Mouse (Mus musculus): ENCODE data around the gene M1ap. TPM values are rescaled to one million over a fixed set of nuclear protein-coding genes. Genes with fewer than 3 reads are reported as not detected.

Gene M1ap
- total and polyA plus RNA-seq, 3 experiments: 2.4 to 6.4 (median 3.9) TPM

DNA sequence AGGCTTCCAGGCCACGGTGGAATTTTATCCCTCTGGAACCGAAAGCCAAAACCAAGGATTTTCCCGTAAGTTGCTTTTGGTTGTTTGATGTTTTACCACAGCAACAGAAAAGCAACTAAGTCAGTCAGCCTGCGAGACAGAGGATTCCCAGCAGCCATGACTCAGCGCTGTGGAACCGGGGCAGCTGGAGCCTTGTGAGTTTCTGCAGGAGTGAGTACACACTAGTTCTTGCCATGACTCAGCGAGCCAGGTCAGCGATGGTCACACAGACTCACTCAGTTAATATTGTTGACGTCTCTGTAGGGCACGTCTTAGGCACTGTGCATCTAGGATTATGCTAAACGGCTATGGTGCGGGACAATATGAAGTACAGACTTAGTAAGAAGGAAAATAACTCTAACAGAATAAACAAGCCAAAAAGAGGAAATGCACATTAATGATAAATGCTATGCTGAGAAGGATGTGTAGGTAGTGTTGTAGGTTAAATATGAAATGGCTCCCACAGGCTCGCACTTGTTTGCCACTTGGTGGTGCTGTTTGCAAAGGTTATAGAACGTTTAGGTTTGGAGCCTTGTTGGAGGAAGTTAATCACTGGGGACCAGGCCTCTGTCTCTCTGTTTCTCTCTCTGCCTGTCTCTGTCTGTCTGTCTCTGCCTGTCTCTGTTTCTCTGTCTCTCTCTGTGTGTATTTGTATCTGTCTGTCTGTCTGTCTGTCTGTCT lies 37.4 kb upstream of the M1ap start:
- Histone ChIP-seq H3K27me3 (replicated peaks) (no peaks in the 10 kb centered on the region), H3K4me3 (replicated peaks in 1 of 3; ENCODE audit: low read depth in 2 of 3, low read length in 2 of 3, poor library complexity in 1 of 3) (no peak overlapping the region), H3K9ac (ENCODE audit: insufficient read depth, low read depth) (no peak overlapping the region), H3K27ac (ENCODE audit: insufficient read depth, low read depth) (no peak overlapping the region), H3K4me1 (ENCODE audit: control insufficient read depth in 1 of 2, insufficient read depth in 2 of 2) (peaks cover 6 to 21% of the 10 kb centered on the region in 2 experiments; a peak in 3 of 4 replicates), H3K36me3 (replicated peaks in 1 of 2; ENCODE audit: control insufficient read depth in 1 of 2, insufficient read depth in 1 of 2, low read length in 1 of 2) (no peaks in the 10 kb centered on the region), H3K4me2 (ENCODE audit: insufficient read depth, low read depth, poor library complexity, severe bottlenecking) (no peak overlapping the region), H3K9me3 (replicated peaks; ENCODE audit: low read length) (no peaks in the 10 kb centered on the region), H3K79me2 (replicated peaks; ENCODE audit: control insufficient read depth, extremely low read depth, insufficient read depth, poor library complexity, severe bottlenecking) (no peaks in the 10 kb centered on the region)
- peak; percentile 72 for DNase-seq (ENCODE audit: extremely low read depth)
- dilution Hi-C loops (cut with MboI; ENCODE audit: extremely low pct_ligation_motif_present, extremely low pct_unique_long_range_greater_than_20kb, low sequenced_read_pairs) (no loop called here), in situ Hi-C loops (cut with MboI; ENCODE audit: low pct_ligation_motif_present, low pct_unique_long_range_greater_than_20kb, low sequenced_read_pairs) (no loop called here)
- peak; percentile 78 for TF ChIP-seq RAD21 (IDR thresholded peaks at IDR 0.05; ENCODE audit: low read depth, low read length)
- peak; percentile 74 for TF ChIP-seq SMC3 (IDR thresholded peaks at IDR 0.05; ENCODE audit: low read depth, low read length)
- TF ChIP-seq NELFE (IDR thresholded peaks at IDR 0.05; ENCODE audit: low read depth, low read length): no peak
- TF ChIP-seq GABPA (IDR thresholded peaks at IDR 0.05; ENCODE audit: insufficient replicate concordance, low read depth, low read length): no peak
- no peak for TF ChIP-seq ZMIZ1 (IDR thresholded peaks at IDR 0.05; ENCODE audit: low read depth, low read length)
- peak; percentile 64 to 86 for TF ChIP-seq CTCF (conservative IDR thresholded peaks at IDR 0.05 in 1 of 2, IDR thresholded peaks at IDR 0.05 in 1 of 2; ENCODE audit: low read depth in 2 of 2, low read length in 2 of 2)
- no peak for TF ChIP-seq MYC (IDR thresholded peaks at IDR 0.05; ENCODE audit: low read depth, low read length)
- no peak for TF ChIP-seq USF2 (conservative IDR thresholded peaks at IDR 0.05; ENCODE audit: low read depth, low read length)
- no peak for TF ChIP-seq ELF1 (IDR thresholded peaks at IDR 0.05; ENCODE audit: low read depth, low read length)
- TF ChIP-seq KAT2A (IDR thresholded peaks at IDR 0.05; ENCODE audit: insufficient replicate concordance, low read length): no peak
- TF ChIP-seq MEF2A (IDR thresholded peaks at IDR 0.05; ENCODE audit: borderline replicate concordance, low read depth, low read length): no peak
- no peak for TF ChIP-seq RCOR1 (conservative IDR thresholded peaks at IDR 0.05; ENCODE audit: low read depth, low read length)
- no peak for TF ChIP-seq TBP (conservative IDR thresholded peaks at IDR 0.05; ENCODE audit: low read depth, low read length)

- dilution Hi-C loops (cut with MboI; ENCODE audit: extremely low pct_ligation_motif_present, extremely low pct_unique_long_range_greater_than_20kb, low sequenced_read_pairs) (no loop called here), in situ Hi-C loops (cut with MboI; ENCODE audit: low pct_ligation_motif_present, low pct_unique_long_range_greater_than_20kb, low sequenced_read_pairs) (loop anchor here (5.0 kb wide), 1 partner anchor 191 kb away; the partner anchor contains the start of genes Ccdc142 and Gm42688)
- Histone ChIP-seq H3K27me3 (replicated peaks) (no peaks in the 10 kb centered on the region), H3K9ac (ENCODE audit: insufficient read depth, low read depth) (no peak overlapping the region), H3K4me1 (ENCODE audit: control insufficient read depth in 1 of 2, insufficient read depth in 2 of 2) (peaks cover 3 to 28% of the 10 kb centered on the region in 2 experiments; a peak in 3 of 4 replicates), H3K9me3 (replicated peaks; ENCODE audit: low read length) (no peaks in the 10 kb centered on the region), H3K27ac (ENCODE audit: insufficient read depth, low read depth) (no peak overlapping the region), H3K4me2 (ENCODE audit: insufficient read depth, low read depth, poor library complexity, severe bottlenecking) (no peak overlapping the region), H3K4me3 (replicated peaks in 1 of 3; ENCODE audit: low read depth in 2 of 3, low read length in 2 of 3, poor library complexity in 1 of 3) (no peak overlapping the region), H3K79me2 (replicated peaks; ENCODE audit: control insufficient read depth, extremely low read depth, insufficient read depth, poor library complexity, severe bottlenecking) (no peaks in the 10 kb centered on the region), H3K36me3 (replicated peaks in 1 of 2; ENCODE audit: control insufficient read depth in 1 of 2, insufficient read depth in 1 of 2, low read length in 1 of 2) (no peaks in the 10 kb centered on the region)
- TF ChIP-seq MAFK (IDR thresholded peaks at IDR 0.05; ENCODE audit: insufficient replicate concordance, low read length) (peak; percentile 87), CTCF (conservative IDR thresholded peaks at IDR 0.05 in 1 of 2, IDR thresholded peaks at IDR 0.05 in 1 of 2; ENCODE audit: low read depth in 2 of 2, low read length in 2 of 2) (peak in 1 of 2 experiments; percentile 5; a peak in 1 of 4 replicates), MEF2A (IDR thresholded peaks at IDR 0.05; ENCODE audit: borderline replicate concordance, low read depth, low read length) (no peak)
- peak; percentile 24 for DNase-seq (ENCODE audit: extremely low read depth)
Observed at GRCm38 (mm10) chr6:82911303-82911702, 35.4 kb upstream of the M1ap start.

All from CH12.LX (cell line).